Mouse (Mus musculus): ENCODE measurements at regions not wholly inside any gene's neighbourhood (a gene's known extent, or its start where the extent isn't known, plus 50 kb on each side); places are given as distances from the start of the nearest gene placed in this dataset.
"Not testable (repeated sequence)": the region's sequence is repeated elsewhere in the genome, so short reads cannot be mapped to it uniquely, and the experiment has no call there.

GRCm38 (mm10) chr12:113413996-113414395 lies 75.3 kb upstream of the Adam6b start:
- ATAC-seq = no peak
- H3K27me3 ChIP-seq = no peaks in the 10 kb centered on the region
- H3K9me3 ChIP-seq = peaks cover 9% of the 10 kb centered on the region; the same call in 1 of the 2 replicates
- no peak overlapping the region for H3K4me3 ChIP-seq (replicated peaks)
- H3K4me2 ChIP-seq (replicated peaks) = no peak overlapping the region
- no peaks in the 10 kb centered on the region for H3K4me1 ChIP-seq (replicated peaks)
- H3K9ac ChIP-seq (replicated peaks) = no peak overlapping the region
- no peaks in the 10 kb centered on the region for H3K36me3 ChIP-seq
- 69% methylated on average over 1 of the region's 1 CpGs for WGBS
- no peak overlapping the region for H3K27ac ChIP-seq

DNA sequence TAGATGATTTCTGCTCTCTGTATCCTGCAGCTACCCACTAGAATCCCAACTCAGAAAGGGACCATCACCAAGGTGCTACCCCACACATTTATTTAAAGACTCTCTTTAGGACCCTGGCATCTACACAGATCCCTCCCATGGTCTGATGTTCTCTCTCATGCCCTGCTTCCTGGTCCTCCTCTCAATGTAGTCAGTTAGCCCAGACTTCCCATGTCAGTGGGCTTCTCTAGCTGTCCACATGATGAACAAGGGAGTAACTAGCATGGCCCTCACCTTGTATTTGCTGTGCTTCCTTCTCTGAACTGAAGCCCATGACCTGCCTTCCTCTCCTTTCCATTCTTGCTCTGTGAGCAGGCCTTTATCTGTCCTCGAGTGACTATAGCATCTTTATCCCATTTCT lies 71.8 kb upstream of the Adam6b start:
- no peak for ATAC-seq
- H3K9ac ChIP-seq (replicated peaks) = no peak overlapping the region
- H3K4me1 ChIP-seq (replicated peaks) = no peaks in the 10 kb centered on the region
- WGBS = 64% methylated on average over 1 of the region's 1 CpGs
- no peaks in the 10 kb centered on the region for H3K36me3 ChIP-seq
- no peak overlapping the region for H3K4me2 ChIP-seq (replicated peaks)
- H3K27ac ChIP-seq = no peak overlapping the region
- no peak overlapping the region for H3K4me3 ChIP-seq (replicated peaks)
- H3K9me3 ChIP-seq = peaks cover 4% of the 10 kb centered on the region; the same call in 1 of the 2 replicates
- H3K27me3 ChIP-seq = no peaks in the 10 kb centered on the region

DNA sequence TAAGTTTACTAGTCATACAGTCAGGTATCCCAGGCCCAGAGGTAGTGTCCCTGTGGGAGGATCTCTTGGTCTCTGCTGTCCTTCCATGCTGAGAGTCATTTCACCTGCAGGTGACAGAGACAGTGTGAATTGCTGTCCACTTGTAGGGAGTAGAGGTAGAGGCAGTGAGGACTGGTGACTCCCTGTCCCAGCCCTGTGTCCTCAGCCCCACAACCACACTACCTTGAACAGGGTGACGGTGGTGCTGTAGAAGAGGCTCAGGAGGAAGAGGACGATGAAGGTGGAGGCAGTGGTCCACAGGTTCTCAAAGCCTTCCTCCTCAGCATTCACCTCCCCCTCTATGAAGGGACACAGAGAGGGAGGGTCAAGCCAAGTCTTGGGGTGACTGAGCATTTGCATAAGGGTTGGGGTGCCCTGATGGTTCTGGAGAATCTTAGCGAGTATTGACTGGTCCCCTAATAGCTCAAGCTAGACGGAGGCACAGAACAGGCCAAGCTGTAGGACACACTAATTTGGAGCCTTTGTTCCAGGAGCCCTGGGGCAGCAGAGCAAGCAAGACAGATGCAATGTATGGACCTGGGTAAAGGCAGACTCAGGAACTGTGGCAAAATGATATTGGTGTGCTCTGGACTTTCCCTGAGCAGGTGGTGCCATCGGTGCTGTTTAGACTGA lies 70.4 kb upstream of the Adam6b start:
- H3K9ac ChIP-seq (replicated peaks) = no peak overlapping the region
- no peaks in the 10 kb centered on the region for H3K4me1 ChIP-seq (replicated peaks)
- no peaks in the 10 kb centered on the region for H3K27me3 ChIP-seq
- ATAC-seq = no peak
- H3K9me3 ChIP-seq = peaks cover 8% of the 10 kb centered on the region; the same call in 1 of the 2 replicates
- no peak overlapping the region for H3K27ac ChIP-seq
- whole genome bisulfite sequencing = 88% methylated on average over 5 of the region's 5 CpGs
- no peaks in the 10 kb centered on the region for H3K36me3 ChIP-seq
- H3K4me2 ChIP-seq (replicated peaks) = no peak overlapping the region
- H3K4me3 ChIP-seq (replicated peaks) = no peak overlapping the region

- H3K4me2 ChIP-seq (replicated peaks) = no peak overlapping the region
- H3K27ac ChIP-seq = no peak overlapping the region
- 83% methylated on average over 9 of the region's 9 CpGs for WGBS
- H3K27me3 ChIP-seq = no peaks in the 10 kb centered on the region
- H3K4me3 ChIP-seq (replicated peaks) = no peak overlapping the region
- no peak for ATAC-seq
- H3K9ac ChIP-seq (replicated peaks) = no peak overlapping the region
- H3K4me1 ChIP-seq (replicated peaks) = no peaks in the 10 kb centered on the region
- no peaks in the 10 kb centered on the region for H3K36me3 ChIP-seq
- H3K9me3 ChIP-seq = peaks cover 3% of the 10 kb centered on the region; the same call in 1 of the 2 replicates
Observed at GRCm38 (mm10) chr12:113420721-113421305, 68.5 kb upstream of the Adam6b start.

GRCm38 (mm10) chr12:113421716-113422595 lies 67.4 kb upstream of the Adam6b start:
- Histone ChIP-seq H3K27ac (no peak overlapping the region), H3K9me3 (peaks cover 6% of the 10 kb centered on the region; the same call in 1 of the 2 replicates), H3K9ac (replicated peaks) (no peak overlapping the region), H3K4me2 (replicated peaks) (no peak overlapping the region), H3K36me3 (no peaks in the 10 kb centered on the region), H3K4me3 (replicated peaks) (no peak overlapping the region), H3K4me1 (replicated peaks) (no peaks in the 10 kb centered on the region), H3K27me3 (no peaks in the 10 kb centered on the region)
- WGBS = 86% methylated on average over 16 of the region's 16 CpGs
- ATAC-seq = no peak

GRCm38 (mm10) chr12:113422736-113423254 lies 66.5 kb upstream of the Adam6b start:
- H3K36me3 ChIP-seq = no peaks in the 10 kb centered on the region
- no peak overlapping the region for H3K4me3 ChIP-seq (replicated peaks)
- 89% methylated on average over 5 of the region's 5 CpGs for WGBS
- 0 out of 2 replicates have a peak, but pooled peaks cover 6% of the 10 kb centered on the region for H3K9me3 ChIP-seq
- no peak overlapping the region for H3K9ac ChIP-seq (replicated peaks)
- H3K4me1 ChIP-seq (replicated peaks) = no peaks in the 10 kb centered on the region
- H3K27ac ChIP-seq = no peak overlapping the region
- no peak overlapping the region for H3K4me2 ChIP-seq (replicated peaks)
- ATAC-seq = no peak
- no peaks in the 10 kb centered on the region for H3K27me3 ChIP-seq

- Histone ChIP-seq H3K27ac (no peak overlapping the region), H3K9ac (replicated peaks) (no peak overlapping the region), H3K36me3 (no peaks in the 10 kb centered on the region), H3K4me1 (replicated peaks) (no peaks in the 10 kb centered on the region), H3K9me3 (0 out of 2 replicates have a peak, but pooled peaks cover 6% of the 10 kb centered on the region), H3K4me3 (replicated peaks) (no peak overlapping the region), H3K27me3 (no peaks in the 10 kb centered on the region), H3K4me2 (replicated peaks) (no peak overlapping the region)
- WGBS = 90% methylated on average over 6 of the region's 6 CpGs
- no peak for ATAC-seq
Observed at GRCm38 (mm10) chr12:113423736-113424597, 65.3 kb upstream of the Adam6b start.

- not testable (repeated sequence) for H3K27me3 ChIP-seq; H3K4me3 ChIP-seq (replicated peaks); H3K4me2 ChIP-seq (replicated peaks); ATAC-seq; H3K4me1 ChIP-seq (replicated peaks); H3K36me3 ChIP-seq; H3K9ac ChIP-seq (replicated peaks); H3K27ac ChIP-seq
- peaks cover 12% of the 10 kb centered on the region; the same call in 1 of the 2 replicates for H3K9me3 ChIP-seq
Observed at GRCm38 (mm10) chr12:113424598-113425208, 64.6 kb upstream of the Adam6b start.

GRCm38 (mm10) chr12:113425209-113426070 lies 63.9 kb upstream of the Adam6b start:
- 82% methylated on average over 8 of the region's 8 CpGs for WGBS
- ATAC-seq = no peak
- H3K4me1 ChIP-seq (replicated peaks) = no peaks in the 10 kb centered on the region

GRCm38 (mm10) chr12:113426636-113427035 lies 62.7 kb upstream of the Adam6b start:
- 88% methylated on average over 4 of the region's 4 CpGs for WGBS
- no peak overlapping the region for H3K27ac ChIP-seq
- no peak for ATAC-seq

More at GRCm38 (mm10) chr12:113425209-113426070, 63.9 kb upstream of the Adam6b start:
- Histone ChIP-seq H3K27me3 (no peaks in the 10 kb centered on the region), H3K9me3 (peaks cover 18% of the 10 kb centered on the region; the same call in 1 of the 2 replicates), H3K9ac (replicated peaks) (no peak overlapping the region), H3K4me3 (replicated peaks) (no peak overlapping the region), H3K27ac (no peak overlapping the region), H3K36me3 (no peaks in the 10 kb centered on the region), H3K4me2 (replicated peaks) (no peak overlapping the region)

More at GRCm38 (mm10) chr12:113426636-113427035, 62.7 kb upstream of the Adam6b start:
- Histone ChIP-seq H3K36me3 (no peaks in the 10 kb centered on the region), H3K9me3 (peaks cover 19% of the 10 kb centered on the region; the same call in 1 of the 2 replicates), H3K4me1 (replicated peaks) (no peaks in the 10 kb centered on the region), H3K27me3 (no peaks in the 10 kb centered on the region), H3K9ac (replicated peaks) (no peak overlapping the region), H3K4me3 (replicated peaks) (no peak overlapping the region), H3K4me2 (replicated peaks) (no peak overlapping the region)
